Mouse (Mus musculus) spleen, postnatal 36 days (tissue): Measurements from ENCODE around the gene Prg2.

Experiments used
- DNase-seq, 2 experiments: peaks; one replicate each; pipeline ENCODE4 v3.0.0; 2022; ENCODE audit warnings: low spot score in 2 of 2, mixed read lengths in 1 of 2

Prg2 gene

DNA sequence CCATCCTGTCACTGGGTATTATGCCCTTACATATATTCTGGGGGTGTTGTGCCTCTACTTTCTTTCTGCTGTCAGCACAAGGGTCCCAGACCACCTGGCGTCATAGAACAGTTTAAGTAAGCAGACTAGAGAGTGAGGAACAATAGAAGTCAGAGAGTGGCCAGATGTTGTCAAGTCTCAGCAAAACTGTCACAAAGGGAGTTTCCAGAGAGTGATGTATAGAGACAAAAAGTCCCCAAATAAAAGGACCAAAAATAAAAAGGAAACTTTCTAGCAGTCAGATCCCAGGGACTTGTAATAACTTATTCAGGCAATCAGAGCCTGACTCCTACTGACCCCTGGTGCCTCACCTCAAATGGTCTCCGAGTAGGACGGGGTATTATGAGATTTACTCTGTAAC is 18.4 kb upstream of the Prg2 start:
- no peak for DNase-seq

DNA sequence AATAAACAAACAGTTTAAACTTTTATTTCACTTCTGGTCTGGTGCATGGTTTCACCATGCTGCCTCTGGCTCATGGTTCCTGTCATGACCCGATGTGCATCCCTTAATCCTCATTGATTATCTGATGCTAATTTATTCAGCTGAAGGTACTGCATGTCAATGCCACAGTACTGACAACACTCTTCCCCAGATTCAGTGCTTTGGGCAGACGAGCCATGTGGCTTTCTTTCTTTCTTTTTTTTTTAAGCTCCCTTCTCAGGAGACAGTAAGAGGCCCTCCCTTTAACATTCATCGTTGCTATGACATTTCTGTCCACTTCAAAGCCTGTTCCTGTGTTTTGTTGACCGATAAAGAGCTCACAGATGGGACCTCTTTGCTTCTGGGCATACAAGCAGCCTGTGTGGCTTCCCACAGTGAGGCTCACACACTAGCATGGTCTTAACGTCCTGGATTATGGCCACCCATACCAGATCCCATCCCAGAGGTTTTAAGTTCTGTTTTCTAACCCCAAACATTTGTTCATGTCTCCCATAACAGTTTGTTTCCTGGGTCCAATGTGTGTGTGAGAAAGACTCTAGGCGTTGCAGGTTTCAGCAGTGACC is 17.3 kb upstream of the Prg2 start:
- DNase-seq: no peak

DNA sequence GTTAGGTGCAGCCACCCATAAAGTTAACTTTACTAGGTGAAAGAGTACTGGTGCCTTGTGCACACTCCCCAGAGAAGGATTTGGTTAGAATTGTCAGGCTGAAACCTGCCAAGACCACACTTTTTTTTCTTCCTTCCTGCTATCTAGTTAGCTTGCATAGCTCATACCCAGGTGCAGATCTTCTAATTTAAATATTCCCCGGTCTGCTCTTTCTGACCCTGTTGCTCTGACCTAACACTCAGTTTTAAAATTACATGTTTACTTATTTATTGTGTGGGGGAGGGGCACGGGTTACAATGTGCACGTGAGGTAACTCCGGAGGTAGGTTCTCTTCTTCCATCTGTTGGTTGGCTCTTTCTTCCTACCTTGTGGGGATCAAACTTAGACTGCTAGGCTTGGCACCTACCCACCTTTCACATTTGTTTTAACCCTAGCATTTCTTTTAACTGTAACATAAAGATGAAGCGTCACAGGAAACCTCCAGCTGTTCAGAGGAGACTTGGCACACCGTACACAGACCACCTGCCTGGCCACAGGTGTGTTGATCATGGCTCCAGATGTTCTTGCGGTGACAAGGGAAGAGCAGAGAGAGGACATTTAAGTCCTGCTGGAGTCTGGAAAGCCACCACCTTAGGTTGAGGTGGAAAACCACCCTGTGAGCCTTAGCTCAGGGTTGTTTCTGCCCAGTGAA is 16.0 kb upstream of the Prg2 start:
- peak; percentile 65 to 73 for DNase-seq

DNA sequence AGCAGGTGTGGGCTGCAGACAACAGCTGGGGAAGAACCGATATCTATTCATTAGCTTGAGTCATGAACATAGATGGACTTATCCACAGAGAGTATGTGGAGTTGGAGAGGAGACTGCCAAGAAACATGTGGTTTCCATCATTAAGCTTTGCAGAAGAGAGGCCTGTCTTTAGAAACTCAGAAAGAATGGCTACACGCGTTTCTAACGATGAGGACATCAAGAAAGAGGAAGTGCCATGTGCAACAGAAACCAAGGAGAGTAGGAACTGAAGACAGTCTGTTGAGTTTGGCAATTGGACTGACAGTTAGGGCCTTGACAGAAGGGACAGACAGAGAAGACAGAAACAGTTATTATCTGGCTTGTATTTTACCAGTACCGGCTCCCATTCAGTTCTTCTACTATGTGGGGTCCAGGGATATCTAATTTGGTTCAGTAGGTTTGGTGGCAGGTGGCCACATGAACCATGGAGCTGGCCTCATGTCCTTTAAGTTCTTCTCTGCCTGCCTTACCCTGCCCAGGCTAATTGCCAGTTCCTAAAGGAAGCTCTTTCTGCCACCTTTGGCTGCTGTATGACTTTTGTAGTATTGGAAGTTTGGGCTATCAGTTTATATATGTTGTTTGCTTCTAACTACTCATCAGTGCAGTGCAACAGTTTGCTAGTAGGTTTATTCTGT is 12.8 kb upstream of the Prg2 start:
- DNase-seq: peak; percentile 42 to 56

DNA sequence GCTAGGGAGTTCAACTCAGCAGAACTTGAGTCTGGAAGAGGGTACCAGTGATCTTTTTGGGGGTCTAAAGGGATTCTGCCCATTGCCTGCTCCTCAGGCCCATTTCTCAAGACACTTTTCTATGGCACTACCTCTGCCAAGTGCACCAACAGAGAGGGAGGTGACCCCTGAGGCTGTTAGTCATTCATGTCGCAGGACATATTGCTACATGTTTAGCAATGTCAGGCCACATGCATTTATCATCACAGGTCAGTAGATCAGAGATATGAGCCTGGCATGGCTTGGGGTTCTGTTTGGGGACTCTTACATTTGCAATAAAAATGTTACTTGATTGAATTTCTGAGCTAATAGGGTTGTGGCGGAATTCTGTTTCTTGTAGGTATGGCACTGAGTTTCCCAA is 4.7 kb upstream of the Prg2 start:
- DNase-seq: no peak

DNA sequence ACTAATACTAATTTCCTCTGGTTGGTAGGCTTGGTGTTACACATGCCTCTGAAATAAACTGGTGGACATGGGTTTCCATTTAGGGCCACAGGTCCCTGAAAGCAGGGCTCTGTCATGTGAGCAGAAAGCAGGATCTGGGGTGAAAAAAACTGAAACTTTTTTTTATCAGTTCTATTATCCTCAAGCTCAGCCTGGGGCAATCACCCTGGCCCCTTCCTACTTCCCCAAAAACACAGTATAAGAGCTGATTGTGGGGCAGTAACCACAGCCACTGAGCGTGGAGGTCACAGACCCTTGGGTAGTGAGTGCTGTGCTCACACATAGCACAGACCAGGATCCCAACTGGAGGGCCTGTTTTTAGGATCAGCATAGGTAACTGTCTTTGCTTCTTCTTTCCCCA is 7.7 kb downstream of the Prg2 start, which contains the start of gene Prg3:
Gene Prg3 (plus strand): TSS at position 286 of the 400 bp plus-strand sequence.
- DNase-seq: peak; percentile 22 to 35

DNA sequence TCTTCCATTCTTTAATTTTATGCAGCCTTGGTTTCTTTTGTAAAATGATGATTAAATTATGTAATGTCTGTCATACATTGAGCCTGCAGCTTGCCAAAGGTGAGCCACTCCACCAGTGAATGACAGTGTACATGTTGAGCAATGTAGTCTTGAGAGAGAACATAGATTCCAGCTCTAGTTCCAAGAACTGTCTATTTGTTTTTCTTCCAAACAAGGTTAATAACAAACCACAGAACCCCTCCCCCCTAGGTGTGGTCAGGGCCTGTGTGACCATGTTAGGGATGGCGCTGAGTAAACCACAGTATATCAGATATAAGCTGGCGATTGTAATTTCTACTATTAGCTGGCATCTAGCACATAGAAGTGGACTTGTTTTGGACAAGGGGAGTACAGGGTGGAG is 16.1 kb downstream of the Prg2 start:
- DNase-seq: no peak

DNA sequence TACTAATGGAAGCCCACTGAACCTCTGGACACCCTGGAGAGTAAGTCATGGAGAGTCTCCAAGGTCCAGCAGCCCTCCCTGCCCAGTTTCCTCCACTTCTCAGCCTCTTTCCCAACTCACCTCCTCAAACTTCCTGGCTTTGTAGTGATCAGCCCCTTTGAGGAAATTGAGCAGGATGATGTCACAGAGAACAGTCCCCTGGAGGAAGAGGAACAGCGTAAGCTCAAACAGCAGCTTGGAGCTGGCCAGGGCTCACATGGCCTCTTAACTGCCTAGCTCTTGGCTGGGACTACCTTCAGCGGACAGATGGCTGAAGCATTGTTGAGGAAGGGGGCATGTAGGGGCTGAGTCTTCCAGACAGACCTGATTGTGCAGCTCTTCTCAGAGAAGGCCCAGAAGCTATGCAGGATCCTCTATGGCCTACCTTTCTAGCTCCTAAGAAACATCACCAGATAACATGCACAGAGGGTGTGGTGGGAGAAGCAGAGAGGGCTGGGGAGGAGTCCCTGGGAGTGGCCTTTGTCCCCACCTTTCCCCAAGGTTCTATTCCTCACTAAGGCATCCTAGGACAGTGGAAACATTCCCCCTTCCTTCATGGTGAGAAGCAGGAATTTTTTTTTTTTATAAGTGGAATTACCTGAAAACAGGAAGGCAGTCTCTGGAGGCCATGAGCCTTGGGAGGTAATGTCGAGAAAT is 19.4 kb downstream of the Prg2 start:
- no peak for DNase-seq

DNA sequence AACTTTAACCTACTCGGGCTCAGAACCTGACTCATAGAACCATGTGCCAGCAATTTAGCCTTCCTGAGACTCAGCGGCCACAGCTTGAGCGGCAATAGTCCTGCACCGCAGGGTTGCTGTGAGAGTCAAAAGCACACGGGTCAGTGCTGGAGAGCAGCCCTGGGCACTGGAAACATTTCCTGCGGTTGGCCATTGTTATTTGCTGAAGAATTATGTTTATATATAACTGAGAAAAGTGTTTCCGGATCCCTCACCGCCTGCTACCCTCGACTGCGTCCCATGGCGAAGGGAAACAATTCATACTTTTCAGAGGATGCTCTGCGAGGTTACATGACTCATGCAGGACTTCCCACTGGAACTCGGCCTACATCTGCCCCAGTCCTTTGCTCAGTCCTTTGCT is 21.2 kb downstream of the Prg2 start:
- DNase-seq: no peak

DNA sequence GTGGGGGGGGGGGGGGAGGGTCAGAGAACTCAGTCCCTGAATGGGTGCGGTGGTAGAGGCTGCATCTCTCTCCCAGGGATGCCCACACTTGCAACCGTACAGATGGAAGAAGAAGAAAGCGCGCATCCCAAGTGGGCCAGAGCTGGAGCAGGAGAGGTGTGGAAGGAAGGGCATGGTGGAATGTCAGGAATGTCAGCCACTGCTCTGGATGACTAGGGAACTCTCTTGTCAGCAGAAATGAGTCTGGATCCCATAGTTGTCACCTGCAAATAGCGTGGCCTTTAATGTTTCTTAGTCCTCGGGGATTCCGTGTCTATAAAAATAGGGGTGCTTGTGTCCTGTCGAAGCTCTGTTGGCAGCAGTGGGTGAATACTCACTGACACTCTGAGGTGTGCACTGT is 22.3 kb downstream of the Prg2 start:
- no peak for DNase-seq

DNA sequence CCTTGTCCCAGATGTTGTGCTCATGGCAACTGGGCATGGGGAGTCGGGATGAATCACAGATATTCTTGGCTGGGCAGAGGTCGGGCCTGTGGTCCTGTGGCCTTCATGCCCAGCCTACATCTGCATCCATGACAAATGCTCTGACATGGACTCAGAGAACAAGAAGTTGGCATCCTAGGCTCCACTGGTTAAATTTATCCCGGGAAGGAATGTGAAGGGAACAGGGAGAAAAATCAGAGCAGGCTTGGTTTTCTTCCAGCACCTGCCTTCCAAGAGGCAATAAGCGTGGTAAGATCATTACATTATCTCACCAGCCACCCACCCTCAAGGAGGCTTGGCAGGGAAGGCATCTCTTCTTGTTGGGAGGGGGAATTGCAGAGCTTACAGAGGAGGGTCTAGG is 24.1 kb downstream of the Prg2 start:
- DNase-seq: no peak

DNA sequence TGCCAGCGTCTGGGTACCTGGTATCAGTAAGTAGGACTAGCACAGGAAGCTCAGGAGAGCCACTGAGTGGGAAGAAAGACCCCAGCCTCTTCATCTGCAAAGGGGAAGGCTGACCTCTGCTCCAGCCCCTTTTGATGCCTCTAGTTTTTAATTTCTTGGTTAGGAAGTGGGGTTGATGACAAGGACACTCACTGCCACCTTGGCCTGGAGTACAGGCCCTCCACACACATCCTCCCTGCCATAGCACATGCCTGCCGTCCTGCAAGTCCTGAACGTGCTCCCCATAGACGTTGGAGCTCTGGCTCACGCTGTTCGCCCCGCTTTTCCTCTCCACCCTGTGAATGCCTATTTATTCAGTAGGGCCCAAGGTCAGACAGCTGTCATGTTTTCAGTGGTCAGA is 26.3 kb downstream of the Prg2 start:
- DNase-seq: no peak

DNA sequence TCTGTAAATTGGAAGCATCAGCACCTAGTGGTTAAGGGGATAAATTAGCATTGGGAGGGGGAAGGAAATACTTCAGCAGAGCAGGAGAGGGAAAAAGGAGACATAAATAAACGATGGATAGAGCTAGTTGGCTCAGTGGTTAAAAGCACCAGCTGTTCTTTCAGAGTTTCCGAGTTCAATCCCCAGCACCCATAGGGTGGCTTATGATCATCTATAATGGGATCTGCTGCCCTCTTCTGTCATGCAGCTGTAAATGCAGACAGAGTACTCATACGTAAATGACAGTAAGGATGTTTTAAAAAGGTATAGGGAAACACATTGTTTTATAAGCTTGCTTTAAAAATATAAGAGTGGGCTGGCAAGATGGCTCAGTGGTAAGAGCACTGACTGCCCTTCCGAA is 27.5 kb downstream of the Prg2 start:
- DNase-seq: peak; percentile 40 to 56

DNA sequence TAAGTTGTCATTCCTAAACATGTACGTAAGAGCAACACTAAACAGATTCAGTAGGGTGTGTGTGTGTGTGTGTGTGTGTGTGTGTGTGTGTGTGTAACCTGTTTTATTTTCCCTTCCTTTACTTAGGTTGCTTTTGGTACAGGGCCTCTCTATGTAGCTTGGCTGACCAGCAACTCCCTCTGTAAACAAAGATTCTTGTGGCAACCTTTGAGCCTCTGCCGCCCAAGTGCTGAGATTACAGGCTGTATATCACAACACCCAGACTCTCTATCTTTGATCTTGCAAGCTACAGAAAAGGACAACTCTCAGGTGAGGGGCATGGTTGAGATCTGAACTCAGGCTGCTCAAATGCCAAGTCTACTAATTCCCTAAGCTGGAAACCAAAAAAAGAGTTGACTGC is 29.0 kb downstream of the Prg2 start:
- DNase-seq: no peak

DNA sequence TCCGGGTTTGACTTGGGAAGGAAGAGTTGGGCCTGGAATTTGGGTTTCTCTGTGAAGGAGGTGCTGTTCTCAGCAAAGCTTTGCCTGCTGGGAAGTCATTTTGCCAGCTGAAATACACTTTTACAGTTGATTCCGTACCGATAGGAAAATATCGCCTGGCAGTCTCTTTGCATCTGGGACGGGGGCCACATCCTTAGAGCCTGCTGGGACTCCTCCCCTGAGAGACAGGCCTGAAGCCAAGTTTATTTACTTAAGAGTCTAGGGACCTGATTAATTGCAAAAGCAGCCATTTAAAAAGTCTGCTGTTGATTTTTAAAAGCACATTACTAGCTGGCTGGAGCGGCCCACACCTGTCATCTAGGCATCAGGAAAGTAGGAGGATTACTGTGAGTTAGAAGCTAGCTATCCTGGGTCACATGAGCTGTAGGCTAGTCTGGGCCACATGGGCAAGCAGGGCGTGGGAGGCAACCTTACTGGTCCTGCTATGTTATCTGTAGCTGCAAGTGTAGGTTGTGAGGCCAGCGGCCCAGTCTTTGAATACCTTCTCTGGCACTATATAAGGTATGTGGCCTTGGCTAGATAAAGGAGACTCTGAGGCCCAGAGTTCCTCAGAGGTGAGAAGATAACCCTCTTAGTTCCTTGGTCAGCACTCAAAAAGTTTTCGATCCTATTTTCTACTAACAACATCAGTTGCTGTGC is 31.8 kb downstream of the Prg2 start:
- DNase-seq: peak; percentile 39 to 74

DNA sequence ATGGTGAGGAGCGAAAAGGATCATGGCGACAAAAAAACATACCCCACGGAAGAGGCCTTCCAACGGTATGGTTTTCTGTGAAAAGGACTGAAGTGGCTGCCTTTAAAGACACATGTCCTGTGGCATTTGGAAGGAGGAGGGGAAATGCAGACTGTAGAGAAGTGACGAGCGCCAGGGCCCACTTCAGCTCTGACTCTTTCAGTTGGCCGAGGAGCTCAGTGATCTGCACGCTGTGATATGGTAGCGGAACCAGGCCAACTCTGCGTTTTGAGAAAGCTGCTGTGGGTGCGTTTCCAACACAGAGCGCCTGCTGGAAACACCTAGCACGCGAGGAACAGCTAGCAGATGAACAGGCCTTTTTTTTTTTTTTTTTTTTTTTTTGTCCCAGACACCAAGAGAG is 32.4 kb downstream of the Prg2 start:
- DNase-seq: peak in 1 of 2 experiments; percentile 22

DNA sequence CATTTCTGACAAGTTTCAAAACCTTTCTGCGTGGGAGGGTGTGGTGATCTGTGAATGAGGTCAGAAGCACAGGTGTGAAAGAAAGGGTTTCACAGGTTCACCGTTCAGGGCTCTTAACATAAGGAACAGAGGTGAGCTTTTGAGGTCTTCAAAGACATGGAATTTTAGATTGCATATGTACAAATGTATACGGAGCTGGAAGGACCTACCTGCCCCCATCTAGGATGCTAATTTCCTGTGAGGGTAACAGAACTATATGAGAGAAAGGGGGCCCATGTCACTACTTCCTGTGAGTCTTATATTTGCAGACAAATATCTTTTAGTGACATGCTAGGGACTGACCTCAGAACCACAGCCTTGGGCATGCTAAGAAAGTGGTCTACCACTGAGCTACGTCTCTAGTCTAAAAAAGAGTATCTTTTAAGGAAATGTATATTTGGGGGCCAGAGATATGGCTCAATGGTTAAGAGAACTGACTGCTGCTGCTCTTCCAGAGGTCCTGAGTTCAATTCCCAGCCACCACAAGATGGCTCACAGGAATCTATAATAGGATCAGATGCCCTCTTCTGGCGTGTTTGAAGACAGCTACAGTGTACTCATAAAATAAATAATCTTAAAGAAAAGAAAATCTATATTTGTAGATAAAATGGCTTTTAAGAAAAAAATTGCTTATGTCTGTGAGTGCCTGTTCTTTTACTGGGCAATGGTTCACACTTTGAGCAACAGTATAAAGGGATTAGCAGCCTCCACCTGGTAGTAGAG is 33.7 kb downstream of the Prg2 start:
- DNase-seq: no peak

DNA sequence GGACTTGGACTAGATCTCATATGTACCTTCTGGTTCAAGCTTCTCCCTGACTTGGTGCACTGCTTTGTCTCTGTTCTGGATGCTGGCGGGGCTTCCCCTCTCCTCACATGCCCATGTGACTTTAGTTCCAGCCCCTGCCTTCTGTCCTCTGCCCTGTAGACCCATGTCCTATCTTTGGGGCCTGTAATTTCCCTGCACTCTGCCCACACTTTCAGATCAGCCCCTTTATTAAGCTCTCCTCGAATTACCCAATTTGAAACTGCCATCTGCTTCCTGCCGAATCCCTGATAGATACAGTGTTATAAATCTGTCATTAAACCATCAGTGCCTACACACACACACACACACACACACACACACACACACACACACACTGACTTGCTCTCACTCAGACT is 34.3 kb downstream of the Prg2 start:
- no peak for DNase-seq

DNA sequence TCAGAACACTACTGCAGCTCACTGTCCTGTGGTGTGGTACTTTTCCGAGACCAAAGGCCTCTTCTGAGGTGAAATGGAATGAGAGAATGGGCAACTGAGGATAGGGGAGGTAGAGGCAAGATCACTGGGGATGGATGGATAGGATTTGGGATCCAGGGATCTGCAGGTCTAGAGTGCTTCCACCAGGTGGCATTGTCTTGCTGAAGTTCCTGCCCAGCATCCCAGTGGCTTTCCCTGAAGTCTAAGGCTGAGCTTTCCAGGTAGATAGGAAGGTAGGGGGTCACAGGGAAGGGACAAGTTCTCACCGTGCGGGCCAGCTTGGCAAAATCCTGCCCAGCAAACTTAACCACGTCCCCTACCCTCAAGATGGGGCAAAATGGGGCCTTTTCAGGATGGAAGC is 41.8 kb downstream of the Prg2 start:
- DNase-seq: no peak

DNA sequence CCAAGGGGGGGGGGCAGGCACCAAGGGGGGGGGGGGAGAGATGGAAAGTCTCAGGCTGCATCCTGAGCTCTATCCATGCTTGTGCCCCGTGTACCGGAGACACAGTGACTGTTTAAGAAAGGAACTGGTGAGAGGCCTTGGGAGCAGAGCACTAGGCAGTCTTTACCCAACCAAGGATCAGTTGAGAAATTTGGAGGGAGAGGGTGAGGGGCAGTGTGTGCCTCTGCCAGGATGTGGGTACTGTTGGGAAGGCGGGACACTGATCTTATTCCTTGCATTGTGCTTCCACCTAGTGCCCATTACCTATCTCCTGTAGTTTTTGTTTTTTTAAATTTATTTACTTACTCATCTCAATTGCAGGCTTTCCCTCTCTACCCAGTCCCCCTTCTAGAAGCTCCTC is 45.9 kb downstream of the Prg2 start:
- no peak for DNase-seq

DNA sequence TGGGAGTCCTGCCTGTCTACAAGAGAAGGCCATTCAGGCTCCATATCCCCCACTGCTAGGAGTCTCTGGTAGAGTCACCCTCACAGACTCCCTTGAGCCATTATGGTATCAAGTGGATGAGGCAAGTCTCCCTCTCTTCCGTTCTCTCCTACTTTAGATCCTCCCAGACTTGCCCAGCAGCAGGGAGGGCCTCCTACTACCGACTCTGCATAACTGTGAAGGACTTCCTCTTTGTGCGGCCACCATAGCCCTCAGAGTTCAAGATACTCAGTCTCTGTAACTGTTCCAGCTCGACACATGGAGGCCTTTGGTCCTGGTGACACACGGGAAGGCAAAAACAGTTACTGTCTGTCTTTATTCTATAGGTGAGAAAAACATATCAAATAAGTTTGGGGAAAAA is 47.0 kb downstream of the Prg2 start:
- DNase-seq: peak; percentile 44 to 55
